Mouse (Mus musculus) lung, postnatal 10 days (tissue): ENCODE results near the gene Fars2.

ENCODE experiments used
- DNase-seq: peaks from one replicate; pipeline ENCODE4 v3.0.0; 2021

Gene Fars2

DNA sequence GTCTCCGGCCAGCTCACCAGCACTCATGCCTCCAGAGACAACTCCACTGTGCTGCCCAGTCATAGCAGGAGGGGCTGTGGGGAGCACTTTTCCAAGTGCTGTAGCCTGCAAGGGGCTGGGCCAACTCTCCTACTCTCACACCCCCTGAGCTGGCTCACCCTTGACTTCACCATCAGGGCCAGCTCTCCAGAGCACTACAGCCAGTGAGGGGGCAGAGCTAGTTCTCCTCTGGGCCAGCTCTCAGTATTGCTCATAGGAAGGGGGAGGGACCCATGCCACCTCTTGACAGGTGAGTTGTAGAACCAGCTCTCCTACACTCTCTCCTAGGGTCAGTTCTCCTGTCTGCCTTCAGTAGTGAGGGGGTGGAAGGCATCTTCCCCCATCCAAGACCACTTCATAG lies 413.6 kb downstream of the Fars2 start:
- DNase-seq, result peak; percentile 36

DNA sequence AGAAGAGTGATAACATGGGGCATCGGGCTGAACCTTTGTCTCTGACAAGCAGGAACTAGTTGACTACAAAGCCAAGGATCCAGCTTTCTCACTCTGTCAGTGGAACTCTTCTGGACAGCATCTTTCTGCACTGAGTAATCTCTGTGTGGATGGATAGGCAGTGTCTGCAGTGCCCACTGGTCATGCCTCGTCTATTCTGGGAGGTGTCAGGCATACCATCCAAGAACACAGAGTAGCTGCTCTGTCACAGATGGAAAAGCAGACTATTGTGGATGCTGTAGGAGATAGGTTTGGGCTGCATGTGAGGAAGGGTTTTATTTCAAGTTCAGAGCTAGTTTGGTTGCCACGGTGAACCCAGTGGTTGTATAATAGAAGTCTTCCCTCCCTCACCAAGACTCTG lies 414.7 kb downstream of the Fars2 start:
- no peak for DNase-seq

DNA sequence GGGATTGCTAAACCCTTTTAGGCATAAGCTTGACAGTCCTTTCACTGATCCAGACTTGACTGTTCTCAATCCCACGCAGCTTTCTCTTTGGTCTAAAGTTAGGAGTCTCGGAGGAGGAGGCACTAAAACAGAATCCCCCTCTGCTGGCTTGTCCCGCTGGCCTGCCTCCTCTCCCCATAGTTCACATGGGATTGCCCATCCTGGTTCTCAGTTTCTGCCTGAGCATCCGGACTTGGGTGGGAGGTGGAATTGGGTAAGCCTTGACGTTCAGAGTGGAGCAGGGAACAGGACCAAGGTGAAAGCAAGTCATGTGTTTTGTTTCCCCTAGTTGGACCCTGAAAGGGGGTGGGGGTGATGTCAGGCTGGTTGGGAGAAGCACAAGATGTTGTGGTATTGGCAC lies 415.9 kb downstream of the Fars2 start:
- no peak for DNase-seq

DNA sequence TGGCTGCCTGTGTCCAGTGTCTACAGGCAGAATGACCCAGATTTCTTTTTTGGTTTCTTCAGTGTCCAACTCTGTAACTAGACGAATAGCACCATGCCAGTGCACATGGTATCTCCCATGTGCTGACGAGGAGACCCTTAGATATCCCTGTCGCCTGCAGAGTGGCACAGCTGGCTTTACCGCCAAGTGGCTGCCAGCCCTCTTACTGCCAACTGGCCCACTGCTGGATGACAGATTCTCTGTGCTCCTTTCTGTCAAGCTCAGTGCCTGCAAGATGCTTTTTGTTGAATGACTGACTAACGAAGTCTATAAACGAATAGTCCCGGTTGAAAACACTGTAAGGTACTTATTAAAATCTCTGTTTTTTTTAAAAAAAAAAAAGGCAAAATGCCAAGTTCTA lies 416.3 kb downstream of the Fars2 start:
- DNase-seq, result no peak

DNA sequence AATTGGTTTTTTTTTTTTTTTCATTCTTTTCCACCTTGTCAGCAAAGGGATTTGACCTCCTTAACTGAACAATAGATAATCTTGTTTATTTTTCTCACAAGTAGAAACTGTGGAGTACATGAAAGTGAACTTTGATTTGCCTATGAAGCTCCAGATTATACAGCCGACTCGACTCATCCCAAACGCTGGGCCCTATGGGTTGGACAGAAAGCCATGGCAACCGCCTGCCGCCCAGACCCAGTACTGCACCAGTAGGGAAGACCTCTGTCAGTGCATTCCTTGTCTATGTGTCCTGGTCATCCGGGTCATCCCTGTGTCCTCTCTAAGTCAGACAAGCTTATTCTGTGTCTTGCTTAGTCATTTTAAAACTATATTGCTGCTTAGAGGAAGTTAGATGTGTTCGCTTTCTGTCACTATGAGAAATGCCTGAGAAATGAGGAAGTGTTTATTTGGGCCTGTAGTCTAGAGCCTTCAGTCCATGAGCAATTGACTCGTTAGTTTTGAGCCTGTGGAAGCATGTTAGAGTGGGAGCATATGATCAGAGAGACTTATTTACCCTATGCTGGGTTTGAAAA lies 416.8 kb downstream of the Fars2 start:
- no peak for DNase-seq

DNA sequence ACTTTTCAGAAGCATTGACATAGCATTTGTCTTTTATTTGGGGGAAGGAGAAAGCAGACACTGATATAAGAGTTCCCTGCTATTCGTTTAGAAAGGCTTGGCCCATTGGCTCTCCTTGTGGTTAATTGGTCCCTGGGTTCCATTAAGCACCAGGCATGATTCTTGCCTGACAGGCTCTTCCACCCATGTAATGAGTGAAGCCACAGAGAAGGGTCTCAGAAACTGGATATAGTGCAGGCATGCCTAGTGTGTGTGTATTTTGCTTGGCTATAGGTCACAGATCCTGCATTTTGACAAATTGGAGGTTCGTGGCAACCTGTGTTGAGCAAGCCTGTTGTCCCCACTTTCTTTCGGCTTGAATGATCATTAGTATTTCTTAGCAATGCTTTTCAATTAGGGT lies 420.4 kb downstream of the Fars2 start:
- no peak for DNase-seq

DNA sequence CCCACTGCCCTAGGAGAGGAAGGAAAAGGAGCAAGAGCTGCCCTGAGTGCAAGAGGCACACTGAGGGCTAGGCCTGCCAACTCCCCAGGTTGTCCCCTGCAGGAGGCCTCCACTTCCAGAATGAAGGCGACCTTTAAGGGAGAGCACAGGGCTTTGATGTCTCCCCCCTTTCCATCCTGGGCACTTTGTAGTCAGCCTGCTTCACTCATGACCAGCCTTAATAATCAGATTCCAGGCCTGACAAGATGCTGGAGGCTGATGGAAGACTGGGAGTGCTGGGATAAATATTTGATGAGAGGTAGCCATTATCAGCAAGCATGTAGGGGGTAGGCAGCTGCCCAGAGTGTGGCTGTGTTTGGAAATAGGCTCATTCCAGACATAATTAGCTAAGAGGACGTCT lies 421.2 kb downstream of the Fars2 start:
- DNase-seq, result no peak

DNA sequence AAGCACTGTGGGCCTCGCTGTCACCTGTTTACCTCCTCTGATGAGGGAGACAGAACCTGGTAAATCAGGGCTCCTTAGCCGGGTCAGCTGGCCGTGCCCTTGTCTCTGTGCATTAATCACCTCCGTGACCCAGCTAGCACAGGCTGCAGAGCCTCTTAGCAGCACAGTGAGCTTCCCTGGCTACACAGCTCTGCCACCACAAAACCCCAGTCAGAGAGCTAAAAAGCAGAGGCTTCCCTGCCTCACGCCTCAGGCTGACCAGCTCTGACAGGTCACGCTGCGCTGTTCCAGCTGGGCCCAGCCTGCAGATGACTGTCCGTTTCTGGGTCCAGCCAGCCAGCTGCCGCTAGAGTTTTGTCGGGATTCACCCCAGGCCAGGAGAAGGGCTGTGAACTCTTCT lies 423.0 kb downstream of the Fars2 start:
- DNase-seq, result peak; percentile 60

DNA sequence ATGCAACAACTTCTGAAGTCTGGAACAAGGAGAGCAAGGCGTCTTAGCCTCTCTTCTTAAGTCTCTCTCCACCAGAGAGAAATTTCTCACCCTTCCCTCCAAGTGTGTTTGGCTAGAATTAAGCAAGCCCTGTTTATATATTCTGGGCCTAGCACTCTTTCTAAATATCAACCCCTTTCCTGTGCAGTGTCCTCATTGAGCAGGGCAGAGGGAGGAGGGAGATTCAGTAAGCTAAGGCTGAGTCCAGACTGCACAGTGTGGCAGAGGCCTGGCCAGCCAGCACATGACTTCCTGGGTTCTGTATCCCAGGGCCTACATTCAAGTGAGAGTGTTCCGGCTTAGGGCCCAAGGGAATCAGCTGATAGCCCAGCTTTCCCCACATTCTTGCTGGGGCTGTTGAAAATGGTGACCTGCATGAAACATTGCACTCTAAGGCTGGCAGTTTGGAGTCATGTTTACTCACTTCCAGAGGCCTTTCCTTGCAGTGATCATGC lies 424.1 kb downstream of the Fars2 start:
- DNase-seq, result peak; percentile 15

DNA sequence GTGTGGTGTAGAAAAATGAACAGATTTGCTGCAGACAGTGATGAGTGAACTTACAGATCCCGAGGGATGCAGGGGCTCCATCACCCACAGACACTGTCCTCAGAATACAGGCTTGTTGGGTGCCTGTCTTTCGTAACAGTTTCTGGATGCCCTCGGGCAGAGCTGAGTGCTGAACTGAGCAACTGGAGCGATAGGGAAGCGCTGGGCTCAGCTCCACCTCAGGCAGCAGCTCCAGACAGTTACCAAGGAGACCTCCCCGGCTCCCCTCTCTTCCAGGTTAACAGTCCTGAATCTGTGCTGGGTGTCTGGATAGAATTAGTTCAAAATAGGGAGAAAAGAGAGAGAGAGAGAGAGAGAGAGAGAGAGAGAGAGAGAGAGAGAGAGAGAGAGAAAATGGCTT lies 433.5 kb downstream of the Fars2 start:
- no peak for DNase-seq

DNA sequence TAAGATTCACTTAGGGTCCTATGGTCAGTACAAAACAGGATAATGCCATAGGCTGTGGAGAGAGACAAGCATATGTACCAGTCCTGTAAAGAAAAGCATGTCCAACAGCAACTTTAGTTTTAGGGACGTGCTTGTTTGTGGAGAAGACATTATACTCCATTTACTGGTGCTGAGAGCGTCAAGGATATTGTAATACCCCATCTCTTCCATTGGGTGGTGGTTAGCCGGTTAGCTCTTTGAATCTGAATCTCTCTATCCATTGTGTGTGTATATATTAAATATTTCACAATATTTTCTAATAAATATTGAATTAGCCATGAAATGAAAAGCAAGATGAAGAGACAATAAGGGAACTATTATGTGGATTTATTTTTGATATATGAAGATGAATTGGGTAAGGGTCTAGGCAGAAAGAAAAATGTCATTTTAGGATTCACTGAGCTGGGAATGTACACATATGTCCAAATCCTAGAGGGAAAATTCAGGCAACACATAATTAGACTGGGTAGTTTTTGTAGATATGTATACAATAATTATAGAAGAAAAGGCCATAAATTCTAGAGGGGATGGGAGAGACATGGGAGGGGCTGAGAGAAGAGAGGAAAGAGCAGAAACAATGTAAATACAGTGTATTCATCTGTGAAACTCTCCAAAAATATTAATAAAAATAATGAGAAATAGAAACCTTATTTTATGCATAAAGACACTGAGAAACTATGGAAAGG lies 435.5 kb downstream of the Fars2 start:
- no peak for DNase-seq

DNA sequence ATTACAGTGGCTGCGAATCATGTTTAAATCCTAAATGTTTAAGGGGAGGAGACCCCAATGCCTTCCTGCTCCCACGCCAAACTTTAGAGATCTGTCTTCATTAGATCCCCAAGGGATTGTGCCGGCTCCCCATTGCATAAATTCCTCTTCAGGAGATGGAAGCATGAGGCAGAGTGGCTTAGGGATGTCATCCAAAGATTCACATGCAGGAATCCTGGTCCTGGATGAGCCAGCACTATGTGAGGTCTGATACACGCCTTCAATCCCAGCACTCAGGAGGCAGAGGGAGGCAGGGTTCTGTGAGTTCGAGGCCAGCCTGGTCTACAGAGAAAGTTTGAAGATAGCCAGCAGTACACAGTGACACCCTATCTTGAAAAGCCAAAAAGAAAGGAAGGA lies 436.0 kb downstream of the Fars2 start:
- no peak for DNase-seq

DNA sequence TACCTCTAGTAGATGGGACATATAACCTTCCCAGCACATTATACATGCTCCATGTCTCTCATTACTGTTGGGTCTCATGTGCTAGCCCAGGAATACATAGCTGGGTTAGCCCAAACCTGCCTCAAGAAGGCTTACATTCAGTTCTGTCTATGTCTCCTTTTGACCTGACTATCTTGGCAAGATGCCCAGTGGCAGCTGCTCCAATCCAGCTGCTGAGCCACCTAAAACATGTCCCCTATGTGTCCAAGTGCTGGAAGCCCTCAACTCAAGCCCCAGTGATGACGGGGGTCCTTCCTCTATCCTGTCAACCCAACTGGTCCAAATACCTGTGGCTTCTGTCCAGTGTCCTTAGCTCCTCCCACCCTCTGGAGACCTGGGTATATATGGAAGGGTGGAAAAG lies 437.5 kb downstream of the Fars2 start:
- DNase-seq, result peak; percentile 17

DNA sequence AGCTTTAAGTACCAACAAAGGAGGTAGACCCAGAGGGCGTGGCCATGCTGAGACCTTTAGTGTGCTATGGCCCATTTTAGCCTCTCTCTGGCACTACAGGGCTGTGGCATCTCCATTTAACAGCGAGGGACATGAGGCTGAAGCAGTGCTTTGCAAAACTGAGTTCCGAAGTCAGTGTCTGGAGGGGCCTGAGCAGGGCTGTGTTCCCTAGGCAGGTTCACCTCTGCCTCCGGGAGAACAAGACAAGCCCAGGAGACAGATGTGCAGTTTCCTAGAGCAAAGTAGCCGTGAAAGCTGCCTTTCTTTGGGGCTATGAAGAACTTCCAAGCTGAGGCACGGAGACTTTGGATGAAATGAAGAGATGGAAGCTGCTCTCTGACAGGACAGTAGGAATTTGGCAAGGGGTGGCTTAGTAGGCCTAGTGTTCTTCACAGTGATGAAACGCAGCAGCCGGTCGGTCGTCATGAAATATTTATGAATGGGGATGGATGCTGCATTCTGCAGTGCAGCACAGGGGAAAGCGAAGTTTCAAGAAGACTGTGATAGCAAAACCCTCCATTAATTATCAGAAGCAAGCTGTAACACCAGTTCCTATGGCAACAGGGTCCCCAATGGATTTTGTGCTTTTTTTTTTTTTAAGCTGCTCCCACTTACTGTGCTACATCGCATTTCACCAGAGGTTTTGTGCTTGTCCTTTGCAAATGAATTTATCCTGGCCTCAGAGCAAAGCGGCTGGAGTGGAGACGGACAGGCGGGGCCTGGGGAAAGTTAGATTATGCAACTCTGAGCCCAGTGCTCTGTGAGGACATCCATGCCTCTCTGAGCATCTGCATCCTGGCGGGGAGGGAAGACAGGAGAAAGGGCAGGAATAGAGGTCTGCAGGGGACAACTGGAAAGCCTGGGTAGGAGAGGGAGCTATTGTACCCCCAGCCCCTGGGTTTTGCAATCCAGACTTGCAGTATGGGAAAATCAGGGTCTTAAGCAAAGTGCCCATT lies 445.5 kb downstream of the Fars2 start:
- DNase-seq, result peak; percentile 24

DNA sequence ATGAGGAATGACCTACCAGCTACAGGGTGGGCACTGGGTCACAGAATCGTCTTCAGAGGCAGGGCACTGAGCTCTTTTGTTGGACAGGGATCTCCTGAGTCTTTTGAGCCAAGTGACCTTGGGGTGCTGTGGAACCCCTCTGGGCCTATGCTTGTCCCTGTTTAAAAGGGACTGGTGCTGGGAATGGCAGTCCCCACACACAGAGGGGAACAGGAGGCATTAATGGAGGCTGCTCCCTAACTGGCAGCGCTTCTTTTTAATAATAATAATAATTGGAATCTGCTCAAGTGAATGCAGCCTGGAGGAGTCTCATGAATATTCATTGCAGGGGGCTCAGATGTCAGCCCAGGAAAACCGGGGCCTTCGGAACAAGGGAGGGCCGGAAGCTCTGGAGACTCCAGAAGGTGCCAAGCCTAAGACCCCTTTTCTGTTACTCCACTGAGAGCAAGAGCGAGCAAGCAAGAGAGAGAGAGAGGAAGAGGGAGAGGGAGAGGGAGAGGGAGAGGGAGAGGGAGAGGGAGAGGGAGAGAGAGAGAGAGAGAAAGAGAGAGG lies 447.6 kb downstream of the Fars2 start:
- DNase-seq, result no peak

DNA sequence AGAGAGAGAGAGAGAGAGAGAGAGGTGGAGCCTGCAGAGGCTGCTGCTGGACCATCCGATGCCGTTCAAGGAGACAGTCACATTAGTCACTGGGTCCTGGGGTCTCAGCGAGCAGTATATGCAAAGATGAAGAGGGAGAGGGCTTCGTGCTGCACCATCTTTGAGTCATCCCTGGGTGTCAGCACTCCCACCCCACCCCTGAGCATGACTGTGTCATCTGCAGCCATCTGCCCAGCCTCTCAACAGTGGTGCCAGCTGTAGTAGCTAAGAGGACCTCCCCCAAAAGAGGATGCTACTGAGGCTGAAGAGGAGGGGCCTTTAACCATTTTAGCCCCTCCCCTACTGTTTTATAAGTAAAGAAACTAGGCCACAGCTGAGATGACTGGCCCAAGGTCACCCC lies 459.6 kb downstream of the Fars2 start:
- no peak for DNase-seq

DNA sequence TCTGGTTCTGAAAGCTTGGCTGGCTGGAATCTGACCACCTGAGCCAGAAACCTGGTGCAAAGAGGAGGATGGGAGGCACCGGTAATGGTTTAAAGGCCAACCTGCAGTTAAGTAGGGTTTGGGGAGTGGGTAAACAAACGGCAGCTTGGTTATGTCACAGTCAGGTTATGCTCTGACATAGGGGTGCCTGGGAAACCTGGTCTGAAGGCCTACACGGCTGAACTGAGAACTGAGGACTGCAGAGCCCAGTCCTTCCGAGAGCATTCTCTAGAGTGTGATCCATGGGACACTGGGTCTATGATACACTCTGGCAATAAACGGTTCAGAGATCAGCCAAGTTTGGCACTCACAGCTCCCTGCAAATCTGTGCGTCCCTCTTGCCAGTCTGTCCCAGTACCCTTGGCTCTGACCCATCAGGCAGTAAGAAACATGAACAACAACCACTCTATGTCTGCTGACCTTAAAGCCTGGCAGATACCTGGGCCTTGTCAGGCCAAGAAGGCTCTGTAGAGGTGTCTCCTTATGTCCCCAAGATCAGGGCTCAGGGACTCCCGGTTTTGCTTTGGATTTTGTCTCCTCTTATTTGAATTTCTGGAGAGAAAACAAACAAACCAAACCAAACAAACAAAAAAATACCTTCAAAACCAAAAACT lies 460.8 kb downstream of the Fars2 start:
- DNase-seq, result peak; percentile 9

DNA sequence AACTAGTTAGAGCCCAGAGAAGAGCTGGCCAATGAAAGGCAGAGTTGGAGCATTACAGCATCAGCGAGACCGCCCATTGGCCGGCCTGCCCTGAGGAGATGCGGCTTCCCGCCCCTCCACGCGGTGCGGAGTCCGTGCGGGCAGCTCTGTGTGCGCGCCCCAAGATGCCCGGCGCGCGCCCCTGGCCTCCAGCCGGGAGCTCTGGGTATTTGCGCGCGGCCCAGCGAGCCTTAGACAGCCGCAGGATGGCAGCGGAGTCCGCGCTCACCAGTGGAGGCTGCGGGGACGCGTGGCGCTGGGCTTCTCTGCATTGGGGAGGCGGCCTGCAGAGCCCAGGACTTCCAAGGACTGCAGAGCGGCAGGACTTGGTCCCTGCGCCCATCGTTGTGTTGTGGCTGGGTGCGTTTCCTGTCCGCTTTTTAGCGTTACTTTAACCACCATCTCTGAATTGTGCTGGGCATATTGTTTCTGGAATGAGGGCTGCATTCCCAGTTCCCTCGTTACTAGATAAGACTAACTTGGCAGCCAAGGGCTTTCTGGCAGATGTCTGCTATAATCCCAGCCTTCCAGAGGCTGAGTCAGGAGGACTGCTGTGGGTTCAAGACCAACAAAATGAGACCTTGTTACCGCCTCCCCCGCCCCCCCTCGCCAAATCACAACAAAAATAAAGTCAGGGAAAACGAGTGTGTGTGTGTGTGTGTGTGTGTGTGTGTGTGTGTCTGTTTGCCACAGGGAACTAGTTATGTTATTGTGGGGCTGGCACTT lies 461.5 kb downstream of the Fars2 start:
- peak; percentile 59 for DNase-seq

DNA sequence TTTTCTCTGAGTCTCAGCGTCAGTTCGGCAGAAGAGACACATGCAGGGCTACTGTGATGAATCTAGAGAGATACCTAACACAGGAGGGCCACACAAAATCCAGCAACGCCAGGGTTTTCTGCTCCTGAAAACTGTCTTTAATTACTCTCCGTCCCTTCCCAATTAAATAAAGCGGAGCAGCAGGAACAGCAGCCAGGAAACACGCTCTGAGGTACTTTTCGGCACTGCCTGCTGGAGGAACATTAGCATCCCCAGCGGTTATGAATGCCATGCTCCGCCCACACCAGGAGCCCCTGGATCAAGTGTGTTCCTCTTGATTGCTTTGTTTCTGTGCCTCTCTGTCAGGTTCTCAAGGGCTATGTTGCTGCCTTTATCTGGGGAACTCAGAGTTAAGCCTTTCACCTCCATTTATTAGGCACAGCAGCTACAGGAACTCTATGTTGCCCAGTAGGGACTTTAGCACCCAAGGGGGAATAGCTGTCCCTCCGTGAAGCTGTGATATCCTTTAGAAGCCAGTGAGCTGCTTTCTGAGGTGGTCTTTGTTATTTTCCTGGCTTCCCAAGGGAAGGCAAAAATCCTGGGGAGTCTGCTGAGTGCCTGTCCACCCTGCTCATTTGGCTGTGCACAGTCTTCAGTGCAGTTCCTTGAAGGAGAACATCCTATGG lies 465.3 kb downstream of the Fars2 start:
- no peak for DNase-seq

DNA sequence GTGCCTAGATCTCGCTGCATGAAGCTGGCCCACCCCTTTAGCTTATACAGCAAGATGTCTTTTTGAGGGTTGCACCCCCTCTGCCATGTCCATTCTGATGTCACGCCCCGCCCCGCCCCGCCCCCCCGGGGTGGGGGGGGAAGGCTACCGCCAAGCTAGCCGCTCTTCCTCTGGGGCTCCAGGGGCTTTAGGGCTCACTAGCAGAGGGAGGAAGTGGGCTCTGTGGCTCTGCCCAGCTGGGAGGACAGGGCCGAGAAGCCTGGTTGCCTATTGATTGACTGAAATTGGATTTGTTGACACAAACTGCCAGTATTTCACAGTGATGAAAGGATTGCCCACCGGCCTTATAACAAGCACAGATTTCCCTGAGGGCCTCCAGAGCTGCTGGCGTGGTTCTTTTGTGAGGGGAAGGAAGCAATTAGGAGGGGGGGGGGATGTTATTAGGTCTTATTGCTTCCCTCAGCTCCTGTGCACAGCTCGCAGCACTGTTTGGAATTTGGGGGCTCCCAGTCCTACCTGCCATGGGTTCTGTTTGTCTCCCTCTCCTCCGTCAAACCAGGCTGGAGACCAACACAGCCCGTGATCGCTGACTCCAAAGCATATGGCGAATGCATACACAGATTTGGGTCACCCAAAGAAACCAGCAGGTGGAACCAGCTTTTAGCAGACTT lies 466.4 kb downstream of the Fars2 start:
- no peak for DNase-seq

DNA sequence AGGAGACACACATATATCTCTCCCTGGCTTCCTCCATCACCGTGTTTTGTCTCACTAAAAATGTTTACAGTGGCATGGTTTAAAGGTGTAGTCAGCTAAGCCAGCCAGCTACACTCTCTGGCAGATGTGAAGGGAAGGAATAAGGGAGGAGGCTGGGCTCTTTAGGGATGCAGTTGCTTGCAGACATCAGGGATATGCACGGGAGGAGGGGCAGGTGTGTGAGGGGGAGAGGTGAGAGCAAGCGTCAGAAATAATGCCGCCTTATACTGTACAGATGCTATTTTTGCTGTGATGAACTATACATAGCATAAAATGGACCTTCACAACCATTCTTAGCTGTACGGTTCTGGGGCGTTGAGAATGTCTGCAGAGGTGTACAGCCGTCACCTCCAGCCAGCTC lies 467.0 kb downstream of the Fars2 start:
- no peak for DNase-seq
